Mouse (Mus musculus): ENCODE measurements around the gene Nptxr.

GRCm38 (mm10) chr15:79797680-79798079, 6.9 kb downstream of the Nptxr start:
- no peak for TF ChIP-seq CTCF (IDR thresholded peaks at IDR 0.05; ENCODE audit: low read depth)
- no peak for TF ChIP-seq EP300 (IDR thresholded peaks at IDR 0.05; ENCODE audit: low read depth)
